Mouse (Mus musculus): ENCODE data around the gene Omt2b. TPM values are rescaled to one million over a fixed set of nuclear protein-coding genes. Genes with fewer than 3 reads are reported as not detected.
"Not testable (repeated sequence)": the region's sequence is repeated elsewhere in the genome, so short reads cannot be mapped to it uniquely, and the experiment has no call there.

The Omt2b gene
- polyA plus RNA-seq, 1 experiment from 2014 or later, result not detected

DNA sequence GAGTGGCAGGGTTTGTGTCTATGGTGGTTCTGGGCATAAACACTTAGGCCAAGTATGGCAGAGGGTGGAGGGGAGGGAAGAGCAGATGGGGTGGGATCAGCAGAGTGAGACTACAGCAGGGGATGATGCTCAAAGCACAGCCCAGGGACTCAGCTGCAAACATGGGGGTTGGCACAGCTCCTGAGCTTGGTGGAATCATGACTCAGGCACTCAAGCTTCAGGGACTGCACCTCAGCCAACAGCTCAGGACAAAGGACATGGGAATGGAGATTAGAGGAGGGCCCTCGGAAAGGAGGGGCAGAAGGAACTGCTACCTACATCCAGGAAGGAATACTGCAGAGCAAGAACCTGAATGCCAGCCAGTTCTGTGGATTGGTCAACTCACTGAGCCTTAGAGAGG, 28.2 kb upstream of the Omt2b start:
- not testable (repeated sequence) for H3K9me3 ChIP-seq (replicated peaks; ENCODE audit: control insufficient read depth, low read length, poor library complexity, severe bottlenecking); H3K36me3 ChIP-seq (ENCODE audit: control insufficient read depth, insufficient read depth, low read length); H3K4me3 ChIP-seq (ENCODE audit: low read depth, low read length); H3K27me3 ChIP-seq (ENCODE audit: control insufficient read depth, insufficient read depth, low read depth, low read length); ATAC-seq; H3K4me2 ChIP-seq (ENCODE audit: low read length); H3K9ac ChIP-seq (ENCODE audit: low read depth, low read length); H3K4me1 ChIP-seq (ENCODE audit: control insufficient read depth, insufficient read depth, low read length); H3K27ac ChIP-seq (ENCODE audit: low read length)
- 67% methylated on average over 1 of the region's 1 CpGs for WGBS

DNA sequence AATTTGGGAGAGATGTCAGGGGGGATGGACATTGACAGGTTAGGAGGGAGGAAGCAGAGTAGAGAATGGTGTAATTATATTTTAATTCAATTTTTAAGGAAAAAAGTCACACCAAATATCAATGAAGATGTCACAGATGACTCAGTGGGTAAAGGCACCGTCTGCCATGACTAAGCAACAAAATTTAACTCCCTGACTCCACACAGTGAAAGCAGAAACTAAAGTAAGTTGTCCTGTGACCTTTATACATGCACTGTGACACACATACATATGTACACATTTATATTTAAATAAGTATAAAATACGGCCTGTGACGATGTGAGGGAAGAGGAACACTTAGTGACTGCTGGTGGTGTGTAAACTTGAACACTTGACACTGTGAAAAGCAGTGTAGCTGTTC, 19.3 kb upstream of the Omt2b start:
- H3K4me2 ChIP-seq (ENCODE audit: low read length); H3K4me1 ChIP-seq (ENCODE audit: control insufficient read depth, insufficient read depth, low read length); H3K9ac ChIP-seq (ENCODE audit: low read depth, low read length); H3K4me3 ChIP-seq (ENCODE audit: low read depth, low read length); H3K36me3 ChIP-seq (ENCODE audit: control insufficient read depth, insufficient read depth, low read length); ATAC-seq; H3K27me3 ChIP-seq (ENCODE audit: control insufficient read depth, insufficient read depth, low read depth, low read length); H3K27ac ChIP-seq (ENCODE audit: low read length); H3K9me3 ChIP-seq (replicated peaks; ENCODE audit: control insufficient read depth, low read length, poor library complexity, severe bottlenecking): not testable (repeated sequence)
- 89% methylated on average over 3 of the region's 3 CpGs for WGBS

- no peak for ATAC-seq
- H3K4me1 ChIP-seq (ENCODE audit: control insufficient read depth, insufficient read depth, low read length), result no peaks in the 10 kb centered on the region
- 81% methylated on average over 2 of the region's 2 CpGs for WGBS
- H3K9me3 ChIP-seq (replicated peaks; ENCODE audit: control insufficient read depth, low read length, poor library complexity, severe bottlenecking), result no peaks in the 10 kb centered on the region
- no peaks in the 10 kb centered on the region for H3K27me3 ChIP-seq (ENCODE audit: control insufficient read depth, insufficient read depth, low read depth, low read length)
- no peaks in the 10 kb centered on the region for H3K36me3 ChIP-seq (ENCODE audit: control insufficient read depth, insufficient read depth, low read length)
- H3K27ac ChIP-seq (ENCODE audit: low read length), result no peak within 1 kb of the TSS
- H3K9ac ChIP-seq (ENCODE audit: low read depth, low read length), result no peak within 1 kb of the TSS
- no peak within 1 kb of the TSS for H3K4me2 ChIP-seq (ENCODE audit: low read length)
- H3K4me3 ChIP-seq (ENCODE audit: low read depth, low read length), result no peak within 1 kb of the TSS
Measured at GRCm38 (mm10) chr9:78314696-78315095, 12.7 kb upstream of the Omt2b start, which contains the start of gene Omt2a. Gene Omt2a (minus strand): TSS chr9:78314796.

GRCm38 (mm10) chr9:78319499-78319898, 7.9 kb upstream of the Omt2b start:
- Histone ChIP-seq H3K9ac (ENCODE audit: low read depth, low read length) (no peak overlapping the region), H3K4me1 (ENCODE audit: control insufficient read depth, insufficient read depth, low read length) (no peaks in the 10 kb centered on the region), H3K27ac (ENCODE audit: low read length) (no peak overlapping the region), H3K36me3 (ENCODE audit: control insufficient read depth, insufficient read depth, low read length) (no peaks in the 10 kb centered on the region), H3K27me3 (ENCODE audit: control insufficient read depth, insufficient read depth, low read depth, low read length) (no peaks in the 10 kb centered on the region), H3K4me3 (ENCODE audit: low read depth, low read length) (no peak overlapping the region), H3K4me2 (ENCODE audit: low read length) (no peak overlapping the region), H3K9me3 (replicated peaks; ENCODE audit: control insufficient read depth, low read length, poor library complexity, severe bottlenecking) (no peaks in the 10 kb centered on the region)
- 32% methylated on average over 1 of the region's 1 CpGs for WGBS
- ATAC-seq, result no peak

GRCm38 (mm10) chr9:78337050-78337449, 9.7 kb downstream of the Omt2b start:
- H3K9ac ChIP-seq (ENCODE audit: low read depth, low read length); H3K27ac ChIP-seq (ENCODE audit: low read length); H3K4me3 ChIP-seq (ENCODE audit: low read depth, low read length); H3K9me3 ChIP-seq (replicated peaks; ENCODE audit: control insufficient read depth, low read length, poor library complexity, severe bottlenecking); H3K27me3 ChIP-seq (ENCODE audit: control insufficient read depth, insufficient read depth, low read depth, low read length); H3K36me3 ChIP-seq (ENCODE audit: control insufficient read depth, insufficient read depth, low read length); ATAC-seq; H3K4me1 ChIP-seq (ENCODE audit: control insufficient read depth, insufficient read depth, low read length); H3K4me2 ChIP-seq (ENCODE audit: low read length): not testable (repeated sequence)

DNA sequence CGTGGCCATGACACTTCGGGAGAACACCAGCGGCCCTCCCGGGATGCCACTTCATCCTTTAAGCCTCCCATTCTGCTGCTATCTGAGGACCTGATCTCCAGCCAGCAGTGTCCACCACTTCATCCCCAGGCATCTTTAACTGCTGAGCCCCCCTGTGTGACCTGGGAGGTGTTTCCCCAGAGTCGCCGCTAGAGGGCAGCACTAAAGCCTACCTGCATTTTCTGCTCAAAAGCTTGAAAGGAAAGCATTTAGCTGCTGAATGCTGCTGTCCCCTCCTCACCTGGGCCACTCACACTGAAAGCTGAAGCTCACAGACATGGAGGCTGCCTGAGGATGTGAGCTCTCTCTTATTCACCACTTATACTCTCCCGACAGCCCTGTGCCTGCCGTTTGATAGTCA, 12.9 kb downstream of the Omt2b start:
- not testable (repeated sequence) for H3K9me3 ChIP-seq (replicated peaks; ENCODE audit: control insufficient read depth, low read length, poor library complexity, severe bottlenecking); H3K4me1 ChIP-seq (ENCODE audit: control insufficient read depth, insufficient read depth, low read length); H3K27ac ChIP-seq (ENCODE audit: low read length); H3K36me3 ChIP-seq (ENCODE audit: control insufficient read depth, insufficient read depth, low read length); H3K9ac ChIP-seq (ENCODE audit: low read depth, low read length); H3K4me3 ChIP-seq (ENCODE audit: low read depth, low read length); H3K27me3 ChIP-seq (ENCODE audit: control insufficient read depth, insufficient read depth, low read depth, low read length)
- H3K4me2 ChIP-seq (ENCODE audit: low read length), result peak overlapping the region; percentile 31
- WGBS, result 9% methylated on average over 8 of the region's 8 CpGs
- 0 out of 2 replicates have a peak, but pooled peaks have one; percentile 54 for ATAC-seq

GRCm38 (mm10) chr9:78342494-78342893, 15.1 kb downstream of the Omt2b start:
- not testable (repeated sequence) for H3K27me3 ChIP-seq (ENCODE audit: control insufficient read depth, insufficient read depth, low read depth, low read length); H3K4me2 ChIP-seq (ENCODE audit: low read length); H3K4me1 ChIP-seq (ENCODE audit: control insufficient read depth, insufficient read depth, low read length); H3K9me3 ChIP-seq (replicated peaks; ENCODE audit: control insufficient read depth, low read length, poor library complexity, severe bottlenecking); H3K36me3 ChIP-seq (ENCODE audit: control insufficient read depth, insufficient read depth, low read length); H3K9ac ChIP-seq (ENCODE audit: low read depth, low read length); H3K4me3 ChIP-seq (ENCODE audit: low read depth, low read length); H3K27ac ChIP-seq (ENCODE audit: low read length); ATAC-seq
- WGBS, result 89% methylated on average over 4 of the region's 4 CpGs

- not testable (repeated sequence) for H3K4me2 ChIP-seq (ENCODE audit: low read length); H3K9ac ChIP-seq (ENCODE audit: low read depth, low read length); H3K9me3 ChIP-seq (replicated peaks; ENCODE audit: control insufficient read depth, low read length, poor library complexity, severe bottlenecking); H3K4me1 ChIP-seq (ENCODE audit: control insufficient read depth, insufficient read depth, low read length); H3K27me3 ChIP-seq (ENCODE audit: control insufficient read depth, insufficient read depth, low read depth, low read length); H3K4me3 ChIP-seq (ENCODE audit: low read depth, low read length); H3K36me3 ChIP-seq (ENCODE audit: control insufficient read depth, insufficient read depth, low read length); H3K27ac ChIP-seq (ENCODE audit: low read length); ATAC-seq
- WGBS, result 85% methylated on average over 9 of the region's 9 CpGs
Measured at GRCm38 (mm10) chr9:78343055-78343454, 15.7 kb downstream of the Omt2b start.

GRCm38 (mm10) chr9:78345235-78345634, 17.8 kb downstream of the Omt2b start:
- ATAC-seq; H3K9ac ChIP-seq (ENCODE audit: low read depth, low read length); H3K27me3 ChIP-seq (ENCODE audit: control insufficient read depth, insufficient read depth, low read depth, low read length); H3K4me3 ChIP-seq (ENCODE audit: low read depth, low read length); H3K27ac ChIP-seq (ENCODE audit: low read length); H3K4me1 ChIP-seq (ENCODE audit: control insufficient read depth, insufficient read depth, low read length); H3K9me3 ChIP-seq (replicated peaks; ENCODE audit: control insufficient read depth, low read length, poor library complexity, severe bottlenecking); H3K4me2 ChIP-seq (ENCODE audit: low read length); H3K36me3 ChIP-seq (ENCODE audit: control insufficient read depth, insufficient read depth, low read length): not testable (repeated sequence)
- WGBS, result 70% methylated on average over 3 of the region's 4 CpGs

DNA sequence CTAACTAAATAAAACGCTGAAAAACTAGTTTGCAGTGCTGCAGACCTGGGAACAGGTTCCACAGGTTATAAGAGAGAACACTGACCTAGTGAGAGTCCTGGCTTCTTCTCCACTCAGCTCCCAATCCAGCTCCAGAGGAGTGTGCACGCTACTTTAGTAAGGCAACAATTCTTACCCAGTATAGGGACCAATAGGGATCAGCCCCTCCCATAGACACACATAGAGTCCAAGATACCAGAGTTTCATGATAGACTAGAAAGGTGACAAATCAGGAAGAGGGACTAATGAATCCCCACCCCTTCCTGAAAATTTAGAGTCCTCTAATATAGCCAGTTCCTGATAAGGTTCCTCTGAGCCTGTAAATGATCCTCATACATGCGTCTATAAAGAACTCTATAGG, 19.6 kb downstream of the Omt2b start:
- Histone ChIP-seq H3K9me3 (replicated peaks; ENCODE audit: control insufficient read depth, low read length, poor library complexity, severe bottlenecking) (no peaks in the 10 kb centered on the region), H3K36me3 (ENCODE audit: control insufficient read depth, insufficient read depth, low read length) (no peaks in the 10 kb centered on the region), H3K27me3 (ENCODE audit: control insufficient read depth, insufficient read depth, low read depth, low read length) (no peaks in the 10 kb centered on the region), H3K4me2 (ENCODE audit: low read length) (no peak overlapping the region), H3K9ac (ENCODE audit: low read depth, low read length) (no peak overlapping the region), H3K4me1 (ENCODE audit: control insufficient read depth, insufficient read depth, low read length) (no peaks in the 10 kb centered on the region), H3K27ac (ENCODE audit: low read length) (no peak overlapping the region), H3K4me3 (ENCODE audit: low read depth, low read length) (no peak overlapping the region)
- 75% methylated on average over 3 of the region's 3 CpGs for WGBS
- ATAC-seq, result no peak

Data from midbrain, embryonic 16.5 days (tissue).